Mouse (Mus musculus): ENCODE measurements around the gene Hivep2. TPM values are rescaled to one million over a fixed set of nuclear protein-coding genes. Genes with fewer than 3 reads are reported as not detected.

Gene Hivep2
- polyA plus RNA-seq, 1 experiment from 2014 or later = 6.5 TPM

DNA sequence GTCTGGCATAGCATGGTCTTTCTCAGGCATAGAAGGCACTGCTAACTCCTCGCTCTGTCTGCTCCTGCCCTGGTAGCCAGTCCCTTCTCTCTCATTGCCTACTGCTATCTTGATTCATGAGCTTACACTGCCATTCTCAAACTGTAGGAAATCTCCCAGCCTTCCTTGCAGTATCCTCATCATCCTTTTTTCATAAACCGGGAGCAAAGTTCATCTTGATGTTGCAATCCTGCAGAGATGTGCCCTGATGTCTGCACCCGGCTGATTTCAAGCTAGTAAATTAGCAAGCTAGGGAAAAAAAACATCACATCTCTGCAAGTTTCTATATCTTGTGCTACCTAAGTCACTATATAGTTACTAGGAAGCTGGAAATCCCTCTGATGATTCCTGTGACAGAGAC lies 179.0 kb downstream of the Hivep2 start:
- H3K9me3 ChIP-seq = no peaks in the 10 kb centered on the region
- H3K27ac ChIP-seq = no peak overlapping the region
- peaks cover 18% of the 10 kb centered on the region for H3K36me3 ChIP-seq
- H3K4me3 ChIP-seq = no peak overlapping the region
- H3K4me2 ChIP-seq (replicated peaks) = no peak overlapping the region
- no peaks in the 10 kb centered on the region for H3K4me1 ChIP-seq
- no peak for ATAC-seq (ENCODE audit: low FRiP score, low read depth)
- WGBS = 85% methylated on average over 3 of the region's 3 CpGs
- H3K9ac ChIP-seq = no peak overlapping the region
- no peaks in the 10 kb centered on the region for H3K27me3 ChIP-seq

DNA sequence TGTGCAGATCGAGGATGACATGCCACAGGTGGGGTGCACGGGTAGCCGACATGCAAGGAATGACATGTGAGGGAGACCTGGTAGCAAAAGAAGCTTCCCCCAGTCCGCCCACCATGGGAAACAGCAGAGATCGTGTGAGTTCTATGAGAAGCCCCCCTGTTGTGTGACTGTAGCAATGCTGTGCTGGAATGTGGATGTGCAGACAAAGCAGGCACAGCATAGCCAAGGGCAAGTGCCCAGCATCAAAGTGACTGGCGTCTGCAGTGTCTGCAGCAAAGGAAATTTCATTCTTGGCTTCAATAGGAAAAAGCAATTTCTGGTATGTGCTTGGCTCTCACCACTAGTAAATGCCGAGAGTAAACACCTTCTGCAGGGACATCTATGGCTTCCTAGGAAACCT lies 199.0 kb downstream of the Hivep2 start:
- Histone ChIP-seq H3K36me3 (no peaks in the 10 kb centered on the region), H3K4me3 (no peak overlapping the region), H3K27me3 (no peaks in the 10 kb centered on the region), H3K9ac (no peak overlapping the region), H3K4me2 (replicated peaks) (no peak overlapping the region), H3K4me1 (peaks cover 4% of the 10 kb centered on the region; the same call in 1 of the 2 replicates), H3K27ac (no peak overlapping the region), H3K9me3 (no peaks in the 10 kb centered on the region)
- no peak for ATAC-seq (ENCODE audit: low FRiP score, low read depth)
- WGBS = 50% methylated on average over 7 of the region's 7 CpGs

DNA sequence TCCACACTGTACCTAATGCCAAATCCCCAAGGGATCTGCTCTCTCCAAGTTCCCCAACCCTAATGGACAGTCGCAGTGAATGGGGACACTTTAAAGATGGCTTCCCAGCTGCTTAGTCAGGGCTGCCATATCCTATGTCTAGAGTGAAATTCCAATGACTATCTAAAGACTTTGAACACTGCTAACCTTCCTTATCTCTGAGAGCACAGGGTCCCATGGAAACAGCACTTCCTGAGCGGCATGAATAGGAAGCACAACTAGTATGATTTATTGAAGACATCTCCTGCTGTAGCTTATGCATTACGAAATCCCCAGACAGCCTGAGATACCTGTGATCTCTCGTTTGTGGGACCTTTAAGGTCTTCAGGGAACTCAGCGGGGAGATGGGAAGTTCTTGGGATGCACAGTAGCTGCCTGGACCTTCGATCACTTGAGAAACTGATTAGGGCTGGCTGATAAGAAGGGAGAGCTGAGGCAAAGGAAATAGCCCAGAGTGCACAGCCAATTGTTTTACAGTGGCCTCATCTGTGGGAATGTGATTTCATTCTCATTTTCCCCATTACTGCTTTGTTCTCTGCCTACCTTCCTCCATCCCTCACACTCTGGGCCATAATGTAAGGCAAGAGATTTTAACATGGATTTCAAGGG lies 202.4 kb downstream of the Hivep2 start:
- Histone ChIP-seq H3K4me3 (no peak overlapping the region), H3K9ac (no peak overlapping the region), H3K4me1 (peaks cover 4% of the 10 kb centered on the region; the same call in 1 of the 2 replicates), H3K27ac (no peak overlapping the region), H3K36me3 (no peaks in the 10 kb centered on the region), H3K9me3 (no peaks in the 10 kb centered on the region), H3K4me2 (replicated peaks) (no peak overlapping the region), H3K27me3 (no peaks in the 10 kb centered on the region)
- 74% methylated on average over 6 of the region's 6 CpGs for WGBS
- ATAC-seq (ENCODE audit: low FRiP score, low read depth) = no peak

DNA sequence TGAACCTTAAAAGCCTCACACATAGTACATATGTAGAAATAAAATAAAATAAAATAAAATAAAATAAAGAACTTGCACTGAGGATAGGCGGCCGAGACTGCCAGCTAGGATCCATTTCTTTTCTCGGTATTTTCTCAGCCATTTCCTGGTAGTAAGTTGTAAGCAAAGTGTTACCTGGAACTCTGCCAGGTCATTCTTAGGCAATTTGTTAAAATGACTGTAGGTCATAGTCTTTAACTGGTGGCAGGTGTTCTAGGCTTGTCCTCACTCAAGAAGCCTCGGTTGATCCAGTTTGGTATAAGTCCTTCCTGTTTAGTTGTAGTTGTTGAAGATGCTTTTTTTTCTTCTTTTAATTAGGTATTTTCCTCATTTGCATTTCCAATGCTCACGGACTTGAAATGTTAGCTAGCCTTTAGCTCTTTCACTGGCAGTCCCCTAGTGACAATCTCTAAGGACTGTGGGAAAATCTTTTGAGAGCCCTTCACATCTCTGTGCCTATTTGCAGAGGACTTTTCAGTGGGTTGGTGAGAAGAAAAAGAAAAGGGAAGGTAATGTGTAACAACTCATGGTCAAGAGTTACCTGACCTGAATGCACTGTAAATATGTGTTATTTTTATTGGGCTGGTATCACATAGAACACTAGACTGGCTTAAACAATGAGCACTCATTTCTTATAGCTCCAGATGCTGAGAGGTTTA lies 203.1 kb downstream of the Hivep2 start:
- 72% methylated on average over 5 of the region's 5 CpGs for WGBS
- no peak for ATAC-seq (ENCODE audit: low FRiP score, low read depth)

DNA sequence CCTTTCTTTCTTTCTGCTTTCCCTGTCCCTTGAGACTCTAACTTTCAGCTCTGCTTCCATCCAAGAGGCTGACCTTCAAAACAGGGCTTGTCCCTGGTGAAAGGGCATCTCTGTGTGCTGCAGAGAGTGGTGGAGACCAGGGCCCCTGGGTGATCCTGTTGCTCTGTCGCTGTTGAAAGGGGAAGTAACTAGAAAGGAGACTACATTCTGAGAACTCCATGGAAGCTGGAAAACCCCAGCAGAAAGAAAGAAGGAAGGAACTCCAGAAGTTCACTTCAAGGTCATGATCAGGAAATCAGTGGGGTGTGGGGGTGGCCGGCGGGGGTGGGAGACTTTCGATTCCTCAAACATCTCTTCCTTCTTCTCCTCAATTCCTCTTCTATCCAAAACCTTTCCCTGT lies 208.2 kb downstream of the Hivep2 start:
- 64% methylated on average over 4 of the region's 4 CpGs for WGBS
- Histone ChIP-seq H3K27me3 (no peaks in the 10 kb centered on the region), H3K27ac (no peak overlapping the region), H3K4me3 (no peak overlapping the region), H3K4me2 (replicated peaks) (no peak overlapping the region), H3K9me3 (no peaks in the 10 kb centered on the region), H3K36me3 (no peaks in the 10 kb centered on the region), H3K4me1 (no peaks in the 10 kb centered on the region), H3K9ac (no peak overlapping the region)
- ATAC-seq (ENCODE audit: low FRiP score, low read depth) = no peak

More for the DNA sequence above, 203.1 kb downstream of the Hivep2 start:
- no peak overlapping the region for H3K27ac ChIP-seq
- H3K36me3 ChIP-seq = no peaks in the 10 kb centered on the region
- no peak overlapping the region for H3K9ac ChIP-seq
- H3K4me1 ChIP-seq = peaks cover 4% of the 10 kb centered on the region; the same call in 1 of the 2 replicates
- no peaks in the 10 kb centered on the region for H3K27me3 ChIP-seq
- no peak overlapping the region for H3K4me2 ChIP-seq (replicated peaks)
- no peak overlapping the region for H3K4me3 ChIP-seq
- H3K9me3 ChIP-seq = no peaks in the 10 kb centered on the region

DNA sequence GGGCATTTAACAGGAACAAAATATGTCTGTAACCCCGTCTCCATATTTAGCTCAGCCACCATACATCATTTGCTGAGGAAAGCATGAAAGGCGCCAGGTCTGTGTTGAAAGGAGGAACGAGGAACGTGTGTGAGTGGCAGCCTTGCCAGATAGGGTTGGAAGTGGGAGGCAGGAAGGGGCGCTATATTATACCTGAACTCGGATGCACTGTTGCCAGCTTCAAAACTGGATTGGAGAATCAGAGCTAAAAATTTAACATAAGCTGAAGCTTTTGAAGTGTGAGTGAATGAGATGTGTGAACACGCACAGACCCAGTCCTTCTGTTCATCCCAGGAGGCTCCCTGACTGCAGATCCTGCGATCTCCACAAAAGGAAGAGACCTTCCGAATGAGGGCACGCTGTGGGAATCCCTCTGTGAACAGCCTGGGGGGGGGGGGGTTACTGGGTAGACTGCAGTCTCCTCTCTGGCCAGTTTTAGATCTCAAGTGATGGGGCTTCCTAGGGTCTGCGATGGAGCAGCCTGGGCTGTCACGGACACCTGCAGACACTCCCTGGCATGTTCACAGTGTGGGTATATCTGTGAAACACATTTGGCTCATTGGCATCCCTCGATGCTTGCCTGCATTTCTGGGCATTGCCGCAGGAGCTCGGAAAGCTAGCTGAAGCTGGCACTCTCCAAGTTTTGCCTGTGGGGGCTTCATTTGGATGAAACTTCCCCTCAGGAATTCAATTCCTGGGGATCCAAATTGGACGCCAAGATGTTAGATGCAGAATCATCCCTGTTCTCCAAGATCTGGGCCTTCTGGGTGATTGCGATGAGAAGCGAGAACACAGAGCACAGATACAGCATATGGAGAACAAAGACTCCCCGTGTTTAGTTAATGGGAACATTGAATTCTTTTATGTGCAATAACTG lies 213.8 kb downstream of the Hivep2 start:
- Histone ChIP-seq H3K4me3 (no peak overlapping the region), H3K4me2 (replicated peaks) (no peak overlapping the region), H3K36me3 (no peaks in the 10 kb centered on the region), H3K27ac (no peak overlapping the region), H3K27me3 (0 out of 2 replicates have a peak, but pooled peaks cover 5% of the 10 kb centered on the region), H3K4me1 (no peaks in the 10 kb centered on the region), H3K9me3 (no peaks in the 10 kb centered on the region), H3K9ac (no peak overlapping the region)
- WGBS = 81% methylated on average over 19 of the region's 19 CpGs
- ATAC-seq (ENCODE audit: low FRiP score, low read depth) = no peak

DNA sequence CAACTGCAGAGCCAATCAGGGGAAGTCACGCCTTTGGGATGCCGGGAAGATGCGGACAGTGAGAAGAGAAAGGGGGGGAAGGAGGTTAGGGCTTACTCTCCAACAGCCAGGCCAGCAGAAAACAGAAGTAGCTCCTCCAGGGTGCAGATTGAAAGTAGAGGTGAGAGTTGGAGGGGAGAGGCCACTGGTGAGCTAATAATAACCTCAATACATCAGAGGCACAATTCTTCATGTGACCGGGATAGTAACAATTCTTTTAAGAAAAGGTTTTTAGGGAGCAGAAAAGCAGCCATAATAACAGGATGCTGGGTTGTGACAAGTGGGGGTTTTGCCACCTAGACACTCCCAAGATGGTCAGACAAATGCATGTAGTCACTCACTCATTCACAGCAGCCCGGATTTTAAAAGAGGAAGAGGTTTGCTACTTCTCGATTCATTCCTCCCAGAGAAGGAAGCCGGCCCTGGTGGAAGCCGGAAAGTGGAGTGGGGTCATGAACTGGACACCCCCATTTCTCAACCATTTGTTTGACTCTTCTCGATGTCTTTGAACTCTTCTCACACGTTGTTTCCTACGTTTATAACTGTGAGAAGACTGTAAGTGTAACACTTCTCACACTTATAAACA lies 220.6 kb downstream of the Hivep2 start:
- H3K36me3 ChIP-seq = no peaks in the 10 kb centered on the region
- 71% methylated on average over 11 of the region's 11 CpGs for WGBS
- H3K4me1 ChIP-seq = no peaks in the 10 kb centered on the region
- H3K4me2 ChIP-seq (replicated peaks) = no peak overlapping the region
- no peak for ATAC-seq (ENCODE audit: low FRiP score, low read depth)
- no peak overlapping the region for H3K9ac ChIP-seq
- no peak overlapping the region for H3K27ac ChIP-seq
- 0 out of 2 replicates have a peak, but pooled peaks cover 4% of the 10 kb centered on the region for H3K27me3 ChIP-seq
- no peaks in the 10 kb centered on the region for H3K9me3 ChIP-seq
- no peak overlapping the region for H3K4me3 ChIP-seq

DNA sequence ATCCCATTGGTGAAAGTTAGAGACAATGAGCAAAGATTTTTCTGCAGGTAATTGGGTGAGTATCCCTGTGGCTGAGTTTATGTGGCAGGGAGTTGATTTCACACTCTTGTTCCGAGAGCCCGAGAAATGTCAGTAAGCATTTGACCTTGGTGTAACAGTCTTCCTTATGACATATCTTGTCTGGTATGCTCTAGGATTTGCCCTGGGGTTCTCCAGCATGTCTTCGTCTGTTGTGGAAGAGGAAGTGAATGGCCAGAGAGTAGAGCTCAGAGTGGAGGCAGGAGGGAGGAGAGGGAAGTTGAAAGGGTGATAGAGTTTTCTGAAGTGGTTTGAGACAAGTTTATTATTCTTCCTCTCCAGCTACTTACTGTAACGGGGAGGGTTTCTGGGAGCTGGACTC lies 223.2 kb downstream of the Hivep2 start:
- H3K4me3 ChIP-seq = no peak overlapping the region
- H3K9me3 ChIP-seq = no peaks in the 10 kb centered on the region
- H3K4me2 ChIP-seq (replicated peaks) = no peak overlapping the region
- no peaks in the 10 kb centered on the region for H3K4me1 ChIP-seq
- H3K9ac ChIP-seq = no peak overlapping the region
- 0 out of 2 replicates have a peak, but pooled peaks cover 2% of the 10 kb centered on the region for H3K27me3 ChIP-seq
- no peak for ATAC-seq (ENCODE audit: low FRiP score, low read depth)
- H3K36me3 ChIP-seq = no peaks in the 10 kb centered on the region
- 55% methylated on average over 4 of the region's 4 CpGs for WGBS
- H3K27ac ChIP-seq = no peak overlapping the region

DNA sequence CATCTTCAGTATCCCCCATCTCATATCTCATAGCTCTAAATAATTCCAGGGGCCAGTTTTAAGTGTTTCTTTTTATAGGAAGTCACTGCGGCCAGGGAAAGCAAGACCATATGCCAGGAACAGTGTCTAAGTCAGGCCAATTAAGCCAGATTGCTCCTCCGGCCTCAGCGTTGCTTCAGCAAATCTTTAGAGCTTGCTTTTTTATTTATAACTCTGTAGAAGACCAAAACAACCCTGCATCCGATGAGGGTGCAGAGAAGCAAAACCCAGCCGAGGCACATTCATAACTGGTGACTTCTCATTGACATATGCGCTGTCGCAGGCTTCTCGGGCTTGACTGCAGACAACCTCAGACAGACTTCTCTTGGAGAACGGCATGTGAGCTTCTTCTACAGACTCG lies 225.3 kb downstream of the Hivep2 start:
- WGBS = 63% methylated on average over 10 of the region's 10 CpGs
- no peak overlapping the region for H3K4me3 ChIP-seq
- H3K36me3 ChIP-seq = no peaks in the 10 kb centered on the region
- no peak overlapping the region for H3K27ac ChIP-seq
- H3K27me3 ChIP-seq = 0 out of 2 replicates have a peak, but pooled peaks cover 2% of the 10 kb centered on the region
- H3K4me2 ChIP-seq (replicated peaks) = no peak overlapping the region
- no peaks in the 10 kb centered on the region for H3K9me3 ChIP-seq
- no peak for ATAC-seq (ENCODE audit: low FRiP score, low read depth)
- H3K4me1 ChIP-seq = no peaks in the 10 kb centered on the region
- no peak overlapping the region for H3K9ac ChIP-seq

DNA sequence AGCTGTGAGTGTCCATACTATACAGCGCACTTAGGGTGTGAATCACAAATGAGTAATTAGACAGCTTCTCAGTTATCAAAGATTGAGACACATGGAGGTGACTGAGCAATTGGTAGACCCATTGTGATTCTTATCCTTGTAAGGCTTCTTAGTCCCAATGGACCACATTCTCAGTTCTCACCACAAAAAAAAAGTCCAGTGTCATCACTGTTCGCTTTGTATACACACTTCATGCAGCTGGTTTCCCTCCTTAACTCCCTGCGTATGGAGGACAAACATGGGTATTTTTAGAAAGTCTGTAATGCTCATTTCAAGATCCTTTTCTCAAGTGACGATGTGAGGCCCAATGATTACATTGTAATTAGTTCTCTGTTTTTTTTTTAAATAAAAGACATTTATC lies 226.3 kb downstream of the Hivep2 start:
- Histone ChIP-seq H3K36me3 (no peaks in the 10 kb centered on the region), H3K4me3 (no peak overlapping the region), H3K9ac (no peak overlapping the region), H3K9me3 (no peaks in the 10 kb centered on the region), H3K4me1 (no peaks in the 10 kb centered on the region), H3K4me2 (replicated peaks) (no peak overlapping the region), H3K27me3 (no peaks in the 10 kb centered on the region), H3K27ac (no peak overlapping the region)
- no peak for ATAC-seq (ENCODE audit: low FRiP score, low read depth)
- 84% methylated on average over 4 of the region's 4 CpGs for WGBS

DNA sequence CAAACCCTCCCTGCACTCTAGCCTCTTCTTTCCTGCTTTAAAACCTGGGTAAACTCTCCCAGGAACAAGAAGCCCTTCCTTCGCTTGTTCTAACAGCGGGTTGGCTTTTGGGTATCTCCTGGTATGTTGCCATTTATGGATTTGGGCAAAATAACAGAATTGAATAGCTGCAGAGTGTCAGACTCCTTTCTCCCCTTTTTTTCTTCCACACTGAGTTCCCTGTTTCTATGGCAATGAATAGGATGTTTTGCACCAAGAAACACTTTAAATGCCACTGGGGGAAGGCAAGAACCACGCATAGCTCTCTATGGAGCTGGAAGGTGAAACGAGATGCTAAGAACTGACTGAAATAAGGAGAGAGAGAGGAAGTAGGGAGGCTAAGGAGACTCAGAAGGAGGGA lies 227.8 kb downstream of the Hivep2 start:
- no peak overlapping the region for H3K27ac ChIP-seq
- no peaks in the 10 kb centered on the region for H3K9me3 ChIP-seq
- H3K27me3 ChIP-seq = 0 out of 2 replicates have a peak, but pooled peaks cover 5% of the 10 kb centered on the region
- H3K36me3 ChIP-seq = no peaks in the 10 kb centered on the region
- H3K4me3 ChIP-seq = no peak overlapping the region
- no peaks in the 10 kb centered on the region for H3K4me1 ChIP-seq
- H3K4me2 ChIP-seq (replicated peaks) = no peak overlapping the region
- WGBS = 79% methylated on average over 4 of the region's 4 CpGs
- no peak for ATAC-seq (ENCODE audit: low FRiP score, low read depth)
- no peak overlapping the region for H3K9ac ChIP-seq

Data from limb, embryonic 13.5 days (tissue).